Mouse (Mus musculus) T-helper 2 cell (primary cell): ENCODE data around the gene Hoxb8.

Source experiments
- in situ Hi-C: fragments of 300-600 bp; cut with MboI, MseI; formaldehyde crosslinking; loops from one replicate; pipeline ENCODE4 v1.15.1; 2025; ENCODE audit warnings: high pct_unique_total_duplicates

The Hoxb8 gene

GRCm38 (mm10) chr11:96297968-96298635, 16.4 kb downstream of the Hoxb8 start:
- in situ Hi-C loops = loop anchor here (5.0 to 10.0 kb wide), 2 partner anchors 254 to 567 kb away; no protein-coding TSS in a partner anchor

GRCm38 (mm10) chr11:96298895-96299667, 17.4 kb downstream of the Hoxb8 start:
- in situ Hi-C loops = loop anchor here (5.0 to 10.0 kb wide), 2 partner anchors 253 to 566 kb away; no protein-coding TSS in a partner anchor

- in situ Hi-C loops = loop anchor here (5.0 to 10.0 kb wide), 2 partner anchors 253 to 565 kb away; no protein-coding TSS in a partner anchor
Measured at GRCm38 (mm10) chr11:96299781-96300180, 18.1 kb downstream of the Hoxb8 start.

- in situ Hi-C loops = no loop called here
Measured at GRCm38 (mm10) chr11:96300354-96301063, 18.8 kb downstream of the Hoxb8 start.

- in situ Hi-C loops = no loop called here
Measured at GRCm38 (mm10) chr11:96301064-96301431, 19.3 kb downstream of the Hoxb8 start.

GRCm38 (mm10) chr11:96301837-96302236, 20.1 kb downstream of the Hoxb8 start:
- in situ Hi-C loops = no loop called here

GRCm38 (mm10) chr11:96302381-96303150, 20.9 kb downstream of the Hoxb8 start:
- in situ Hi-C loops = no loop called here

- in situ Hi-C loops = no loop called here
Measured at GRCm38 (mm10) chr11:96303151-96304099, 21.7 kb downstream of the Hoxb8 start, which contains the start of gene Hoxb5. TSS of gene Hoxb5 (plus strand) at chr11:96303336.

- in situ Hi-C loops = no loop called here
Measured at GRCm38 (mm10) chr11:96304381-96305195, 22.9 kb downstream of the Hoxb8 start.

- in situ Hi-C loops = no loop called here
Measured at GRCm38 (mm10) chr11:96305505-96306182, 23.9 kb downstream of the Hoxb8 start.

GRCm38 (mm10) chr11:96306183-96306907, 24.6 kb downstream of the Hoxb8 start:
- in situ Hi-C loops = no loop called here

GRCm38 (mm10) chr11:96306908-96307269, 25.2 kb downstream of the Hoxb8 start:
- in situ Hi-C loops = no loop called here

- in situ Hi-C loops = no loop called here
Measured at GRCm38 (mm10) chr11:96308763-96309162, 27.1 kb downstream of the Hoxb8 start.

GRCm38 (mm10) chr11:96309288-96309687, 27.6 kb downstream of the Hoxb8 start:
- in situ Hi-C loops = no loop called here

GRCm38 (mm10) chr11:96310183-96310938, 28.7 kb downstream of the Hoxb8 start:
- in situ Hi-C loops = no loop called here

GRCm38 (mm10) chr11:96311097-96311496, 29.4 kb downstream of the Hoxb8 start:
- in situ Hi-C loops = no loop called here
